Mouse (Mus musculus) limb, embryonic 11.5 days (tissue): ENCODE measurements around the gene Ankrd12. TPM values are rescaled to one million over a fixed set of nuclear protein-coding genes. Genes with fewer than 3 reads are reported as not detected.

Experiments used
- ATAC-seq: fragments of 200-750 bp; cut with Nextera tagmentation; 2 replicates; pipeline ENCODE4 v1.8.0; 2017; ENCODE audit warnings: low read depth; ENCODE audit not compliant: insufficient number of reproducible peaks, low FRiP score, low TSS enrichment
- DNase-seq: peaks from one replicate; pipeline ENCODE4 v3.0.0-alpha.2; 2015; ENCODE audit warnings: low spot score
- H3K27ac ChIP-seq: fragments of 300-500 bp; sonication (generic); replicated peaks from 2 replicates; pipeline ENCODE4 v1.5.1; 2014; ENCODE audit warnings: low read depth, mild to moderate bottlenecking, low read length
- H3K27me3 ChIP-seq: fragments of 300-500 bp; sonication (generic); 2 replicates; pipeline ENCODE4 v1.6.1; 2014; ENCODE audit warnings: mild to moderate bottlenecking, low read length, mixed read lengths; ENCODE audit not compliant: control insufficient read depth, insufficient read depth
- H3K36me3 ChIP-seq: fragments of 300-500 bp; sonication (generic); 2 replicates; pipeline ENCODE4 v1.6.1; 2014; ENCODE audit warnings: mild to moderate bottlenecking, low read length, moderate library complexity, mixed read lengths; ENCODE audit not compliant: control insufficient read depth, insufficient read depth
- H3K4me1 ChIP-seq: fragments of 300-500 bp; sonication (generic); 2 replicates; pipeline ENCODE4 v1.6.1; 2014; ENCODE audit warnings: low read length, mixed read lengths; ENCODE audit not compliant: control insufficient read depth, insufficient read depth
- H3K4me2 ChIP-seq: fragments of 300-500 bp; sonication (generic); 2 replicates; pipeline ENCODE4 v1.6.1; 2014; ENCODE audit warnings: low read depth, mild to moderate bottlenecking, moderate library complexity; ENCODE audit not compliant: severe bottlenecking
- H3K4me3 ChIP-seq: fragments of 300-500 bp; sonication (generic); 2 replicates; pipeline ENCODE4 v1.5.1; 2014; ENCODE audit warnings: low read depth, low read length
- H3K9ac ChIP-seq: fragments of 300-500 bp; sonication (generic); 2 replicates; pipeline ENCODE4 v1.6.1; 2014; ENCODE audit warnings: mild to moderate bottlenecking, low read length
- H3K9me3 ChIP-seq: fragments of 300-500 bp; sonication (generic); 2 replicates; pipeline ENCODE4 v1.6.1; 2016; ENCODE audit warnings: low read length; ENCODE audit not compliant: control insufficient read depth
- WGBS: fragments of 180-500 bp; shearing (Covaris S2); extraction: QIAGEN DNeasy Blood & Tissue Kit; methylation state at CpG from one replicate; pipeline ENCODE4 v1.1.7; 2014; 5-methylcytosine and 5-hydroxymethylcytosine counted together
- polyA plus RNA-seq: library from polyadenylated mRNA; unstranded; fragments of >200 nt; fragmentation: Nextera tagmentation; extraction: Ambion mirVana; gene quantifications from 2 replicates; pipeline ENCODE4 v1.2.1, GENCODE M21; 2014

Ankrd12 gene
- polyA plus RNA-seq, 1 experiment from 2014 or later, result 21.5 TPM

DNA sequence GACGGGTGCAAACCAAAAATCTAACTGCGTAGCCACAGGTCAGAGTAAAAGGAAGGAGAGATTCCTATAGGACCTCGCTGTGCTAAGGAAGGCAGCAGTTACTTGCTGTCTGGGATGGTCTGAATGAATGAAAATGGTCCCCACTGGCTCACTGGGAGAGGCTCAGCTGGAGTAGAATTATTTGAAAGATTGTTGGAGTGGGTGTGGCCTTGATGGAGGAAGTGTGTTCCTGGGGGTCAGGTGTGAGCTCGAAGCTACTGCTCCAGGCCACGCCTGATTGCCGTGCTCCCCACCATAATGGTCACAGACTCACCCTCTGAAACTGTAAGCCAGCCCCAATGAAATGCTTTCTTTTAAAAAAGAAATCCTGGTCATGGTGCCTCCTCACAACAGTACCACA, 135.6 kb downstream of the Ankrd12 start:
- Histone ChIP-seq H3K4me3 (no peak overlapping the region), H3K9me3 (no peaks in the 10 kb centered on the region), H3K9ac (no peak overlapping the region), H3K27me3 (no peaks in the 10 kb centered on the region), H3K27ac (no peak overlapping the region), H3K4me1 (0 out of 2 replicates have a peak, but pooled peaks cover 2% of the 10 kb centered on the region), H3K36me3 (no peaks in the 10 kb centered on the region), H3K4me2 (no peak overlapping the region)
- DNase-seq (no peak), ATAC-seq (no peak)
- WGBS, result 88% methylated on average over 6 of the region's 6 CpGs

DNA sequence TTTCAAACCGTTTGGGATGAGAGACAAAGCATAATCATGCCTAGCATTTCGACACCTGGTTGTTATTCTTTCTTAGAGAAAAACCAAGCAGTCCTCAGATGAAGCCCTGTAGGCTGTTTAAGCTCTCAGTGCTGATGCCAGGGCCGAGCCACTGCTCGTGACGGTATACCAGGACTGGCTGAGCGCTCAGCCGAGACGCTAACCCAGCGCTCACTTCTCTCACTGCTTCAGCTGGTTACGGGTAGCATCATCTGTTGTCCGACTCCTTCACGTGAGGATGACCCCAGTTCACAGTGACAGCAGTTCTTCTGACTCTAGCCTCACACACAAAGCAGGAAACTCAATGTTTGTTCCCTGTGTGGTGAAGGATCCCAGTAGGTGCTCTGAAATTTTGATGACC, 136.7 kb downstream of the Ankrd12 start:
- Histone ChIP-seq H3K4me1 (0 out of 2 replicates have a peak, but pooled peaks cover 2% of the 10 kb centered on the region), H3K4me3 (no peak overlapping the region), H3K9ac (no peak overlapping the region), H3K27ac (no peak overlapping the region), H3K4me2 (no peak overlapping the region), H3K36me3 (no peaks in the 10 kb centered on the region), H3K27me3 (no peaks in the 10 kb centered on the region), H3K9me3 (no peaks in the 10 kb centered on the region)
- WGBS, result 88% methylated on average over 12 of the region's 12 CpGs
- DNase-seq (no peak), ATAC-seq (no peak)

DNA sequence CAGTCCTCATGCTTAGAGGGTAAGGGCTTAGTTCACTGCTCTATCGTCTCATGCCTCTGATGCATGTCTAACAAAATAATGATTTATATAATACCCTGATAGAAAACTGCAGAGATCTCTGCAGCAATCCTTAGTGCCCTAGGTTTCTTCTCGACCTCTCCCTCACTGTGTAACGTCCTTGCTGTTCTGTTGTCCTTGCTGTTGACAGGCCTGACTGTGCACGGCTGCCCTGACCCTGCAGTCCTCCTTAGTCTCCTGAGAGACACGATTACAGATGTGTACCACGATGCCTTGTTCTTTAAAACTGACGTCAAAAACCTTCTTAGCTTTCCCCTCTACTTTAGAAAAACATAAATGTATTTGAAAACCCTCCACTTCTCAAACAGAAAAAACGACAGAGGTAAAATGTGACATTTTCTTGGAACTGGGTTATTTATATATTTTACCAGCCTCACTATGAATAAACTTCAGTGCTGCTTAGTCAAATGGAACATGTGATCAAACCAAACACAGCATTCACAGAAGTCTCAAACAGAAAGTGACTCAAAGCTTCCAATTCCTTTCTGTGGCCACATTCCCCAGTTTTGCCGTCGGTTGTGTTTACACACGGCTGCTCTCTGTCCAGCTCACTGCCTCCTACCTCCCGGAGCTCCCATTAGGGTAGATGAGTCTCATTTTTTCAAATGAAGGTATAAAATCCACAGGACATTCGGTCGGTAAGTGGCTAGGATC, 137.3 kb downstream of the Ankrd12 start:
- Histone ChIP-seq H3K4me2 (no peak overlapping the region), H3K36me3 (no peaks in the 10 kb centered on the region), H3K4me3 (no peak overlapping the region), H3K9me3 (no peaks in the 10 kb centered on the region), H3K27ac (no peak overlapping the region), H3K4me1 (0 out of 2 replicates have a peak, but pooled peaks cover 2% of the 10 kb centered on the region), H3K27me3 (no peaks in the 10 kb centered on the region), H3K9ac (no peak overlapping the region)
- DNase-seq (no peak), ATAC-seq (no peak)
- WGBS, result 88% methylated on average over 14 of the region's 14 CpGs

DNA sequence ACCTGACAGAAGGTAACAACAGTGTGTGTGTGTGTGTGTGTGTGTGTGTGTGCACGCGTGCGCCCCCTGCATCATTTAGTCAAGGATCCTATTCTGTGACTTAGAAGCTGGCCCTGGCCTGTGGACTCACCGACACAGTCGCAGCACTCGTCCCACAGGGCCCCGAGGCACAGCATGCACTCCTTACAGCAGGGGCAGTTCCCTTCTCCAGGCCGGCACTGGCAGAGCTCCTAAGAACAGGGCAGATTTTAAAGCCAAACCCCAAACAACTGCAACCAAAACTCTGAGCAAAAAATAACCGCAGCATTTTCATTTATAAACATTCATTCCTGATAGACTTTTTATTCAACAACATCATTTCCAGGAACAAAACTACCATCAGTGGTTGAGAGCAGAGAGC, 139.2 kb downstream of the Ankrd12 start:
- no peaks in the 10 kb centered on the region for H3K4me1 ChIP-seq
- DNase-seq (no peak), ATAC-seq (no peak)
- no peaks in the 10 kb centered on the region for H3K9me3 ChIP-seq
- H3K4me2 ChIP-seq, result no peak overlapping the region
- H3K36me3 ChIP-seq, result peaks cover 4% of the 10 kb centered on the region; the same call in 1 of the 2 replicates
- H3K27me3 ChIP-seq, result no peaks in the 10 kb centered on the region
- 90% methylated on average over 9 of the region's 9 CpGs for WGBS
- no peak overlapping the region for H3K4me3 ChIP-seq
- no peak overlapping the region for H3K9ac ChIP-seq
- H3K27ac ChIP-seq, result no peak overlapping the region

DNA sequence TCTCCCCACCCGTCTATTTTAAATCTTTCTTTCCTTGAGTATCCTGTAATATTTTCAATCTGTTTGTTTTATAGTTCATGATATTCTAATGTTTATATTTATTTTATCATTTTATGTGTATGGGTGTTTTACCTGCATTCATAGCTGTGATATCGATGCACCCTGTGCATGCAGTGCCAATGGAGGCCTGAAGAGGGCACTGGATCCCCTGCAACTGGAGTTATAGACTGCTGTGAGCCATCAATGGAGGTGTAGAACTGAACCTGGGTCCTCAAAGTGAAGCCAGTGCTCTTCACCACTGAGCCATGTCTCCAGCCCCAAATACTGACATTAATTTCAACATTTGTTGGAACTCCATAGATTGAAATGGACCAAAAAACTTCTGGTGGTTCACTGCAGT, 143.1 kb downstream of the Ankrd12 start:
- ATAC-seq (no peak), DNase-seq (no peak)
- Histone ChIP-seq H3K36me3 (peaks cover 6% of the 10 kb centered on the region; the same call in 1 of the 2 replicates), H3K4me3 (no peak overlapping the region), H3K27me3 (no peaks in the 10 kb centered on the region), H3K9ac (no peak overlapping the region), H3K4me1 (no peaks in the 10 kb centered on the region), H3K27ac (no peak overlapping the region), H3K9me3 (no peaks in the 10 kb centered on the region), H3K4me2 (no peak overlapping the region)
- 91% methylated on average over 2 of the region's 2 CpGs for WGBS

DNA sequence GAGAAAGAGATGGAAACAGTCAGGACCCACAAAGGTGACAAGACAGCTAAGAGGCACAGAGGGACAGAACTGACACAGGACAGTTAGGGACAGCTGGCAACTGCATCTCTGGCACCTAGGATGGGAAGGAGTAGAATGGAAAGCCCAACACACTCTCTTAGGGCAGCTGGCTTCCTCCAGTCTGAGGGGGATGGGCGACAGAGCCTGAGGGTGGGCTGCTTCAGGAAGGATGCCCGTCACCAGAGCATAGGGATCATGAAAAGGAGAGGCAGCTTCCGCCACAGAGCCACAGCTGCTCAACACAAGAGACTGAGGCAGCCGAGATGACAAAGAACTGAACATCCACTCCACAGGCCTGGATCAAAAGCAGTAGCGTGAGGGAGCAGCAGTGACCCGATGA, 145.4 kb downstream of the Ankrd12 start:
- Histone ChIP-seq H3K4me3 (no peak overlapping the region), H3K27me3 (no peaks in the 10 kb centered on the region), H3K27ac (no peak overlapping the region), H3K9me3 (no peaks in the 10 kb centered on the region), H3K36me3 (peaks cover 6% of the 10 kb centered on the region; the same call in 1 of the 2 replicates), H3K9ac (no peak overlapping the region), H3K4me2 (no peak overlapping the region), H3K4me1 (no peaks in the 10 kb centered on the region)
- ATAC-seq (no peak), DNase-seq (no peak)
- 68% methylated on average over 6 of the region's 6 CpGs for WGBS

DNA sequence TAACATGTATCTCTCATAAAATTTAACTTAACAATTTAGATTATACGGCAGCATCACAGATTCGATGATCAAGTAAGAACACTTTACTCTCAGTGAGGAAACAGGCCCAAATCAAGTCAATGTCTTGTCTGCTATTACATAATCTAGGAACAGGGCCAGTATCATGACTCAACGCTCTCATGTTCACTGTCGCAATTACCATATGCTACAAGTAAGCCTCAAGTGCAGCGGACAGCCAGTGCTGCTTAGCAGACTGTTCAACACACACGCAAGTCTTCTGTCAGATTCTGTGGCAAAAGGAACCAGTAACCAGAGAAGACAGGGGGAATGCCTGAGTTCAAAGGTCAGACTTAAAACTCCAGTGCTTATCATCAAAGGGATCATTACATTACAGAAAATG, 145.9 kb downstream of the Ankrd12 start:
- DNase-seq (no peak), ATAC-seq (no peak)
- Histone ChIP-seq H3K27me3 (no peaks in the 10 kb centered on the region), H3K9ac (no peak overlapping the region), H3K4me1 (no peaks in the 10 kb centered on the region), H3K36me3 (peaks cover 9% of the 10 kb centered on the region; the same call in 1 of the 2 replicates), H3K27ac (no peak overlapping the region), H3K9me3 (no peaks in the 10 kb centered on the region), H3K4me2 (no peak overlapping the region), H3K4me3 (no peak overlapping the region)
- WGBS, result 85% methylated on average over 6 of the region's 6 CpGs

DNA sequence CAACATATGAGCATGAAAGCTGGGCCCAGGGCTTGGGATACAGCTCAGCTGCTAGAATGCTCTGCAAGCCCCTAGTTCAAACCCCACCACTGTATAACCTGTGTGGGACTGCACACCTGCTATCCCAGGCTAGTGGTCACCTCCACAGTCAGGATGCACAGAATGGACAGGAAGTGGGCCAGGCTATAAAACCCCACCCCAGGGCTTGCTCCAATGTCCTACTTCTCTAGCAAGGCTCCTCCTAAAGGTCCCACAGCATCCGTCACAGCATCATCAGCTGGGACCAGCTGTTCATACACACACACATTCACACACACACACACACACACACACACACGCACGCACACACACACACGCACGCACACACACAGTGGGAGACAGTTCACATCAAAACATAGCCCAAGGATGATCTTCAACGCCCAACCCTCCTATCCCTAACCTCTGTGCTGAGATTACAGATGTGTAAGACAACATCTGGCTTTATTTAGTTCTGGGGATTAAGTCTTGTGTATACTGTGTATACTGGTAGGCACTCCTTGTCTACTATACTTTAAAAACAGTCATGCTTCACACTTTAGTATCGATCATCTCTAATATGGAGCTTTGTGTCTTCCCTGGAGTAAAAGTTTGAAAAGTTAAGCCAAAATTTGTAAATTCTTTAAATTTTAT, 146.6 kb downstream of the Ankrd12 start:
- H3K27ac ChIP-seq, result no peak overlapping the region
- ATAC-seq (no peak), DNase-seq (no peak)
- no peaks in the 10 kb centered on the region for H3K4me1 ChIP-seq
- peaks cover 9% of the 10 kb centered on the region; the same call in 1 of the 2 replicates for H3K36me3 ChIP-seq
- no peak overlapping the region for H3K4me2 ChIP-seq
- no peaks in the 10 kb centered on the region for H3K9me3 ChIP-seq
- H3K9ac ChIP-seq, result no peak overlapping the region
- H3K4me3 ChIP-seq, result no peak overlapping the region
- WGBS, result 88% methylated on average over 7 of the region's 7 CpGs
- no peaks in the 10 kb centered on the region for H3K27me3 ChIP-seq
